Mouse (Mus musculus): ENCODE data around the gene Defb35. TPM values are rescaled to one million over a fixed set of nuclear protein-coding genes. Genes with fewer than 3 reads are reported as not detected.
"Not testable (repeated sequence)": the region's sequence is repeated elsewhere in the genome, so short reads cannot be mapped to it uniquely, and the experiment has no call there.

Gene Defb35
- polyA plus RNA-seq (2015; fragmentation: Nextera tagmentation; extraction: Ambion mirVana) = not detected in 2 replicates

DNA sequence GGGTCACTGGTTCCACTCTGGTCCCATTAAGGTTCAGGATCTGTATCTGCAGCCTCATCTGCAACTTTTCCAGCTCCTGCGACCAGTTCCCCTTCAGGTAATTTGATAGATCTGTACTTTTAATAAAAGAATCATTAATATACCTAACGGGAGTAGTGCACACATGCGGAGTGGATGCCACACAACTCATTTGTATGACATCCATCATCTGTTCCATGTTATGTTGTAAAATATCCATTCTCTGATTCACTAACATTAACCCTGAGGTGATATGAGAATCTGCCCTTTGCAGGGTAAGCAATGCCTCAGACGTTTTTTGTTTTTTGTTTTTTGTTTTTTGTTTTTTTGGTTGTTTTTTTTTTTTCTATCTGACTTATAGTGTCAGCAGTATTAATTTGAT is at the start of gene Defb35:
Defb35 (plus strand) TSS at position 301 of the 400 bp plus-strand sequence.
- 78% methylated on average over 4 of the region's 4 CpGs for WGBS
- H3K36me3 ChIP-seq (ENCODE audit: control insufficient read depth, insufficient read depth) = not testable (repeated sequence)

DNA sequence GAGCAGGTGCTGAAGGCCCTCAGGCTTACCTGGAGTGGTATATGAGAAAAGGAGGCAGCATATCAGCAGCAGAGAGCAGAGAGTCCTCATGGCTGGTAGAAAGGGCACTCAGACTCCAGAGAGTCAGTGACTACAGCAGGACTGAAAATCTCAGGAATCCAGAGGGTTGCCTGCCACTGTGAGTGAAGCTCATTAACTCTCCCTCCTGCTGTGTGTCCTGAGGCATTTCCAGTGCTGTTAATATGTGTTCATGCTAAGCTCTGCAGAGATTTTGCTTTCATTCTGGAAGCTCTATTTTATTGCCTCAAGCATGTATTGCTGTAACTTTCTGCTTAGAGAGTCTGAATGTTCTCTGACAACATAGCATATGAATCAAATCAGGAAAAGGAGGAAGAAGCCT is 31.9 kb upstream of the Defb35 start, which contains the start of gene Defb11:
Defb11 (minus strand) TSS at position 123 of the 400 bp plus-strand sequence.
- H3K27ac ChIP-seq (ENCODE audit: low read length); H3K27me3 ChIP-seq (ENCODE audit: control insufficient read depth, insufficient read depth, low read length); H3K9ac ChIP-seq (ENCODE audit: low read length); ATAC-seq (replicated peaks; ENCODE audit: extremely low read depth, insufficient read depth, low FRiP score); H3K9me3 ChIP-seq (replicated peaks; ENCODE audit: control insufficient read depth, low read length); H3K4me3 ChIP-seq (ENCODE audit: low read length); H3K36me3 ChIP-seq (ENCODE audit: control insufficient read depth, insufficient read depth); H3K4me2 ChIP-seq (ENCODE audit: low read depth, low read length); H3K4me1 ChIP-seq (ENCODE audit: control insufficient read depth, insufficient read depth, low read length): not testable (repeated sequence)

More for the DNA sequence above, at the start of gene Defb35:
- not testable (repeated sequence) for H3K4me1 ChIP-seq (ENCODE audit: control insufficient read depth, insufficient read depth, low read length); H3K4me3 ChIP-seq (ENCODE audit: low read length); ATAC-seq (replicated peaks; ENCODE audit: extremely low read depth, insufficient read depth, low FRiP score); H3K4me2 ChIP-seq (ENCODE audit: low read depth, low read length); H3K27me3 ChIP-seq (ENCODE audit: control insufficient read depth, insufficient read depth, low read length); H3K9me3 ChIP-seq (replicated peaks; ENCODE audit: control insufficient read depth, low read length); H3K27ac ChIP-seq (ENCODE audit: low read length); H3K9ac ChIP-seq (ENCODE audit: low read length)

DNA sequence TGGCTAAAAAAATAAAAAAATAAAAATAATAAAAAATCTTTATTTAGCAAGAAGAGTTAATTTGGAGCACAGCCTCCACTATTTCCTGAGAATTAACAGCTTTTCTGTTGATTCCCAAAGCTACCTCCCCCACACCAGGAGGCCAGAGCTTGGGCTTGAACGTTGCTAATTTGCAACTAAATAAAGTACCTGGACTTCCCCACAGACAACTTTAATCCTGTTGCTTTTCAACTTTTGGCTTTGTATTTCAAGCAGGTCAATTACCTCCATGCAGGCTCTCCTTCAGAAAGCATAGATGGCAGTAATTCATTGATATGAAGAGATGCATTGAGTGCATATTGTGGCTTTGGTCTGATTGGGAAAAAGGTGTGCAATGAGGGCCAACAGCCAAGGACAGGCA is 26.2 kb upstream of the Defb35 start:
- H3K36me3 ChIP-seq (ENCODE audit: control insufficient read depth, insufficient read depth) = no peaks in the 10 kb centered on the region
- no peak overlapping the region for H3K9ac ChIP-seq (ENCODE audit: low read length)
- ATAC-seq (replicated peaks; ENCODE audit: extremely low read depth, insufficient read depth, low FRiP score) = no peak
- no peak overlapping the region for H3K4me3 ChIP-seq (ENCODE audit: low read length)
- no peaks in the 10 kb centered on the region for H3K27me3 ChIP-seq (ENCODE audit: control insufficient read depth, insufficient read depth, low read length)
- no peaks in the 10 kb centered on the region for H3K4me1 ChIP-seq (ENCODE audit: control insufficient read depth, insufficient read depth, low read length)
- H3K9me3 ChIP-seq (replicated peaks; ENCODE audit: control insufficient read depth, low read length) = no peaks in the 10 kb centered on the region
- no peak overlapping the region for H3K4me2 ChIP-seq (ENCODE audit: low read depth, low read length)
- WGBS = 10% methylated on average over 1 of the region's 1 CpGs
- H3K27ac ChIP-seq (ENCODE audit: low read length) = no peak overlapping the region

DNA sequence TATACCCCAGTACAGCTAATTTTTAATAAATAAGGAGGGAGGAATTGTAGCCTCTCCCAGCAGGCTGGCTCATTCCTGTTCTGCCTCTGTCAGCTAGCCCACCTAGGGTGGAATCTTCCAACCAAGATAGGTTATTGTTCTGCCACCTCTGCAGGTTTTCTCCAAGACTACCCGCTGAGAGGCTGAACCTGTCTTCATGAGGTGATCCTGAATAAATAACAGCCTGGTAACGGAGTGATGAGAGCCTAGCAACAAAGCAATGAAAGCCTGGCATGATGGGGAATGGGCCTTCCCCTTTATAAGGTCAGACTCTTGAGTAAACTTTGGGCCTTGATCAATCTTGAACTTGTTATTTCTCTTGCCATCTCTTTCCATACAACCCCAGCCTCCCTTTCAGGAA is 25.6 kb upstream of the Defb35 start:
- H3K4me1 ChIP-seq (ENCODE audit: control insufficient read depth, insufficient read depth, low read length) = no peaks in the 10 kb centered on the region
- no peaks in the 10 kb centered on the region for H3K36me3 ChIP-seq (ENCODE audit: control insufficient read depth, insufficient read depth)
- H3K4me3 ChIP-seq (ENCODE audit: low read length) = no peak overlapping the region
- no peak overlapping the region for H3K9ac ChIP-seq (ENCODE audit: low read length)
- H3K9me3 ChIP-seq (replicated peaks; ENCODE audit: control insufficient read depth, low read length) = no peaks in the 10 kb centered on the region
- no peak for ATAC-seq (replicated peaks; ENCODE audit: extremely low read depth, insufficient read depth, low FRiP score)
- no peak overlapping the region for H3K27ac ChIP-seq (ENCODE audit: low read length)
- no peak overlapping the region for H3K4me2 ChIP-seq (ENCODE audit: low read depth, low read length)
- no peaks in the 10 kb centered on the region for H3K27me3 ChIP-seq (ENCODE audit: control insufficient read depth, insufficient read depth, low read length)
- WGBS = 29% methylated on average over 2 of the region's 2 CpGs

DNA sequence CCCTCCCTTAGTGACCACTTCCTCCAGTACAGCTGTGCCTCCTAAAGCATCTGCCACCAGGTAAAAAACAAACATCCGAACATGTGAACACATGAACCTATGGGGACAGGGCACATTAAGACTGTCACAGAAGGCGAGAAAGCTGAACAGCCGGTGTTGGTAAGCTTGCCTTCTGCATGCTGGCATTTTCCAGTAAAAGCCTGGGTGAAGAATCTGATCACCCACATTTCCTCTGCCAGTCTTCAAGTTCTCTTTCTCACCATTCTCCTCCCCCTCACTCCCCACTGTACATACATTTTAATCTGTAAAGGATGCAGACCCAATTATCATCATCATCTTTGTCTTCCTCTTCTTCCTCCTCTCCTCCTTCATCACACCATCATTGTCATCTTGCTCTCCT is 22.5 kb upstream of the Defb35 start:
- no peak overlapping the region for H3K4me2 ChIP-seq (ENCODE audit: low read depth, low read length)
- H3K27ac ChIP-seq (ENCODE audit: low read length) = no peak overlapping the region
- ATAC-seq (replicated peaks; ENCODE audit: extremely low read depth, insufficient read depth, low FRiP score) = no peak
- H3K4me3 ChIP-seq (ENCODE audit: low read length) = no peak overlapping the region
- H3K9me3 ChIP-seq (replicated peaks; ENCODE audit: control insufficient read depth, low read length) = no peaks in the 10 kb centered on the region
- WGBS = 67% methylated on average over 3 of the region's 3 CpGs
- H3K9ac ChIP-seq (ENCODE audit: low read length) = no peak overlapping the region
- no peaks in the 10 kb centered on the region for H3K36me3 ChIP-seq (ENCODE audit: control insufficient read depth, insufficient read depth)
- no peaks in the 10 kb centered on the region for H3K4me1 ChIP-seq (ENCODE audit: control insufficient read depth, insufficient read depth, low read length)
- no peaks in the 10 kb centered on the region for H3K27me3 ChIP-seq (ENCODE audit: control insufficient read depth, insufficient read depth, low read length)

DNA sequence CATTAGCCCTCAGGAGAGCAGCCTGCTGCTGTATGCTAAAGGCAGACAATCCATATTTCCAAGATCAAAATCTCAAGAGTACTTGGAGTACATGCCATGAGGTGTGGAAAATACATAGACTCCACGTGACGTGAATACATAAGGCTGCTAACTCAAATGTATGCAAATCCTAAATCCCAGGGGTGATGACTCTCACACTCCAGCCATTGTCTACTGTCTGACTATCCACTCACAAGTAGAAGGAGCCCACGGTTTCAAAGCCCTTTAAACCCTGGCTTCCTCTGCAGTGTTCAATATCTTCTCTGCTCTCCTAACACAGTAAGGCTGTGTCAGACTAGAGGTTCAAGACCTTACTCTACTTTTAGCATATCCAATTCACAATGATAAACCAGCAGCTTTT is 7.4 kb upstream of the Defb35 start:
- not testable (repeated sequence) for H3K9me3 ChIP-seq (replicated peaks; ENCODE audit: control insufficient read depth, low read length); H3K4me3 ChIP-seq (ENCODE audit: low read length); H3K4me1 ChIP-seq (ENCODE audit: control insufficient read depth, insufficient read depth, low read length); H3K27me3 ChIP-seq (ENCODE audit: control insufficient read depth, insufficient read depth, low read length); H3K27ac ChIP-seq (ENCODE audit: low read length); H3K36me3 ChIP-seq (ENCODE audit: control insufficient read depth, insufficient read depth); H3K9ac ChIP-seq (ENCODE audit: low read length); H3K4me2 ChIP-seq (ENCODE audit: low read depth, low read length); ATAC-seq (replicated peaks; ENCODE audit: extremely low read depth, insufficient read depth, low FRiP score)
- WGBS = 73% methylated on average over 3 of the region's 3 CpGs

DNA sequence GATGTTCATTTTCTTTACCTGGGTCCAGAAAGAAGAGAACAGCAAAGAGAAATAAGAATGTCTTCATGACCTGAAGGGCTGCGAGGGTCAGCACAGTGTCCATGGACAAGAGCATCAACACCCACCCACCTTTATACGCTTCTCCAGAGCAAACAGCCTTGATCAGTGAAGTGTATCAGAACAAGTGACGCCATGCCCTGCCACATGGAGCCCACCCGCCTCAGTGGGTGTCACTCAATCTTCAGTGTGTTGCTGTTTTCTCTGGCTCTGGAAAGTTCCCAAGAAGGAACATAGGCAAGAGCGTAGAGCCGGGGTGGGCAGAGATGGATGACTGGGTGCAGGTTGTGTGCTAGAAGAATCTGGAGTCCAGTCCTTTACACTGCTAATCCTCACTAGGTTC is 5.5 kb upstream of the Defb35 start, which contains the start of gene Defb15:
Defb15 (minus strand) TSS at position 101 of the 400 bp plus-strand sequence.
- H3K4me2 ChIP-seq (ENCODE audit: low read depth, low read length) = no peak within 1 kb of the TSS
- H3K4me1 ChIP-seq (ENCODE audit: control insufficient read depth, insufficient read depth, low read length) = no peaks in the 10 kb centered on the region
- no peak for ATAC-seq (replicated peaks; ENCODE audit: extremely low read depth, insufficient read depth, low FRiP score)
- no peak within 1 kb of the TSS for H3K27ac ChIP-seq (ENCODE audit: low read length)
- 84% methylated on average over 6 of the region's 6 CpGs for WGBS
- no peaks in the 10 kb centered on the region for H3K36me3 ChIP-seq (ENCODE audit: control insufficient read depth, insufficient read depth)
- H3K4me3 ChIP-seq (ENCODE audit: low read length) = no peak within 1 kb of the TSS
- no peak within 1 kb of the TSS for H3K9ac ChIP-seq (ENCODE audit: low read length)
- no peaks in the 10 kb centered on the region for H3K27me3 ChIP-seq (ENCODE audit: control insufficient read depth, insufficient read depth, low read length)
- H3K9me3 ChIP-seq (replicated peaks; ENCODE audit: control insufficient read depth, low read length) = no peaks in the 10 kb centered on the region

DNA sequence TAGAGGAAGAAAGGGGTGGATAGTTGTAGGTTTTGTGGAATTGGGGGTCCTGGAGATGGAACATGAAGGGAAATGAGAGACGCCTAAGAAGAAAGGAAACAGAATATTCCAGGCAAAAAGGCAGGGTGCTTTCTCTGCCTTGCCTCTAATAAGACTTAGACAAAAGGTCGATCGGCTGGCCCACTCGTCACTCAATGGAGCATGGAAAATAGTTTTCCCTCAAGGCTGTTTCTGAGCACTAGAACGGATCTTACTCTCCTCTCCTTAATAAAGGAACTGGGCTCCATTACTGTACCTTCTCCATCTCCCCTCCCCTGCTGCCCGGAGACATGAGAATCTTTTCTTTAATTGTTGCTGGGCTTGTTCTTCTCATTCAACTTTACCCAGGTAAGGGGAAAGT is 8.3 kb downstream of the Defb35 start, which contains the start of gene Defb13:
Defb13 (plus strand) TSS at position 301 of the 400 bp plus-strand sequence.
- Histone ChIP-seq H3K9ac (ENCODE audit: low read length) (no peak within 1 kb of the TSS), H3K27me3 (ENCODE audit: control insufficient read depth, insufficient read depth, low read length) (no peaks in the 10 kb centered on the region), H3K4me2 (ENCODE audit: low read depth, low read length) (no peak within 1 kb of the TSS), H3K27ac (ENCODE audit: low read length) (no peak within 1 kb of the TSS), H3K9me3 (replicated peaks; ENCODE audit: control insufficient read depth, low read length) (no peaks in the 10 kb centered on the region), H3K4me1 (ENCODE audit: control insufficient read depth, insufficient read depth, low read length) (no peaks in the 10 kb centered on the region), H3K36me3 (ENCODE audit: control insufficient read depth, insufficient read depth) (no peaks in the 10 kb centered on the region), H3K4me3 (ENCODE audit: low read length) (no peak within 1 kb of the TSS)
- ATAC-seq (replicated peaks; ENCODE audit: extremely low read depth, insufficient read depth, low FRiP score) = no peak
- WGBS = 73% methylated on average over 6 of the region's 6 CpGs

DNA sequence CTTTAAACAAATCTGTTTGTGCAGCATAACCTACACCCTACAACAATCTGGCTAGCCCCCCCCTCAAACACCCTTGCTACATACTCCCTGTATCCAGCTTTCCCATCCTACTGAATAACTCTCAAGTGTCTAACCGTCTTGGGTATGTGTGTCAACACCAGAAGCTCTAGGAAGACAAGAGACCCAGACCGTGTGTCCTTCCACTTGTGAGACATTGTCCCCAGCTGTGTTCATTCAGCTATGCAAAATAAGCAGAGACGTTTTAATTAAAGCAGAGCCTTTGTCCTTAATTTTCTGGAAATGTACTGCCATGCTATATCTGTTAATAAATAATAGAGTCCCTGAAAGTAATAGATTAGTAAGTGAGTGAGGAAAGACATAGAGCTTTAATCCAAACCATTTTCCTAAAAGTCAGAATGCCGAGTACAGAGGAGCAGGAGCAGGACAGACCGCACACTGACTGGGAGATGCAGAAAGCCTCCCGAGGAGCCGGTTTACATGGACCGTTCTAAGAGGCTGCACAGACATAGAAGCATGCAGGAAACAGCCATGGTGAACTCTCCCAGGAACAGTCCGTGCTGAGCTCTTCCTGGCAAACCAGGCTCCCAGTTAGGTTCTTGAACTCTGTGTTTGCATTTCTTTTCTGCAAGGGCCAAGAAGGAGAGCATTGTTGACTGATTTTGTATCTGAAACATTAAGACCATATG is 9.3 kb downstream of the Defb35 start:
- no peak overlapping the region for H3K4me3 ChIP-seq (ENCODE audit: low read length)
- no peak overlapping the region for H3K4me2 ChIP-seq (ENCODE audit: low read depth, low read length)
- no peaks in the 10 kb centered on the region for H3K9me3 ChIP-seq (replicated peaks; ENCODE audit: control insufficient read depth, low read length)
- 62% methylated on average over 9 of the region's 9 CpGs for whole genome bisulfite sequencing
- H3K27me3 ChIP-seq (ENCODE audit: control insufficient read depth, insufficient read depth, low read length) = no peaks in the 10 kb centered on the region
- H3K4me1 ChIP-seq (ENCODE audit: control insufficient read depth, insufficient read depth, low read length) = no peaks in the 10 kb centered on the region
- H3K27ac ChIP-seq (ENCODE audit: low read length) = no peak overlapping the region
- H3K9ac ChIP-seq (ENCODE audit: low read length) = no peak overlapping the region
- H3K36me3 ChIP-seq (ENCODE audit: control insufficient read depth, insufficient read depth) = no peaks in the 10 kb centered on the region
- no peak for ATAC-seq (replicated peaks; ENCODE audit: extremely low read depth, insufficient read depth, low FRiP score)

All from heart, embryonic 16.5 days (tissue).